Mouse (Mus musculus): Measurements from ENCODE around the gene Slc26a5.

Gene Slc26a5

GRCm38 (mm10) chr5:21865346-21866107, at the start of gene Slc26a5:
Gene Slc26a5 (minus strand): TSS chr5:21865604.
- no peak for DNase-seq (ENCODE audit: extremely low read depth, low read depth)

GRCm38 (mm10) chr5:21914776-21915175, 49.4 kb upstream of the Slc26a5 start:
- no peak for DNase-seq (ENCODE audit: extremely low read depth, low read depth)

- no peak for DNase-seq (ENCODE audit: extremely low read depth, low read depth)
Observed at GRCm38 (mm10) chr5:21912835-21913530, 47.6 kb upstream of the Slc26a5 start.

GRCm38 (mm10) chr5:21910726-21911125, 45.3 kb upstream of the Slc26a5 start:
- DNase-seq (ENCODE audit: extremely low read depth, low read depth) = no peak

GRCm38 (mm10) chr5:21909713-21910112, 44.3 kb upstream of the Slc26a5 start:
- DNase-seq (ENCODE audit: extremely low read depth, low read depth) = no peak

GRCm38 (mm10) chr5:21901411-21901810, 36.0 kb upstream of the Slc26a5 start:
- no peak for DNase-seq (ENCODE audit: extremely low read depth, low read depth)

- DNase-seq (ENCODE audit: extremely low read depth, low read depth) = no peak
Observed at GRCm38 (mm10) chr5:21900891-21901290, 35.5 kb upstream of the Slc26a5 start.

DNA sequence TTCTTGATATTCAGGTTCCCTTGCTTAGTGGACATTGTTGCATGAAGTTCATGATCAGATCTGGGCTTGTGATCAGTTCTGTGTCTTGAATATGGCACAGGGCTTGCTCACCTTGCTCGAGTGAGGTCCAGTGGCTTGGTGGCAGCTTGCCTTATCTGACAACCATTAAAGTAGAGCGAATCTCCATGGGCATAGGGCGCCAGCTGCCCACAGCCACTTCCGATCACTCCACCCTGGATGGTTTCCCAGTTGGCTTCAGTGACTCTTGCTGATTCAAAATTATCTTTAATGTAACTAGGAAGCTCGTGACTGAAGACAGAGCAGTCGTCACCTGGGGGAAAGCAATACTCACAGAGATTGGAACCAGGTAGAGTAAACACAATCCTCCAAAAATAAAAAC, 33.5 kb upstream of the Slc26a5 start:
- DNase-seq (ENCODE audit: extremely low read depth, low read depth) = no peak

- DNase-seq (ENCODE audit: extremely low read depth, low read depth) = no peak
Observed at GRCm38 (mm10) chr5:21896586-21896985, 31.2 kb upstream of the Slc26a5 start.

- no peak for DNase-seq (ENCODE audit: extremely low read depth, low read depth)
Observed at GRCm38 (mm10) chr5:21894168-21894567, 28.8 kb upstream of the Slc26a5 start.

- DNase-seq (ENCODE audit: extremely low read depth, low read depth) = no peak
Observed at GRCm38 (mm10) chr5:21866750-21867149, 1.3 kb upstream of the Slc26a5 start.

GRCm38 (mm10) chr5:21866311-21866712, 908 bp upstream of the Slc26a5 start:
- no peak for DNase-seq (ENCODE audit: extremely low read depth, low read depth)

DNA sequence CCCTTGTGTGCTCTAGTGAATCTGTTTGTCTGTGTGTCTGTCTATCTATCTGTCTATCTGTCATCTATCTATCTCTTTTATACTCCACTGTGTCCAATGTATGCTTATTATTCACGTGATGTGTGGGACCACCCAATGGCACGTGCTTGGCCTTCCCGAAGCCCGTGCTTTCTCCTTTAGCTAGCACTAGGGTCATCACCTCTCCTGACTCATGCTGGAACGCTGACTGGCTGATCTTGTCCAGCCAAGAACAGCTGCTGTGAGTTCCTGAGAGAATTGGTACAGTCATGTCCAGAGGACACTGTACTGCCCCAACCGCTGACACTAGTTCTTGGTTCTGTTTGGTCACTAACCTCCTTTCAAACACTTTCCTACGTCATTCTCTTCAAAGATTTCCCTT, 6.8 kb downstream of the Slc26a5 start:
- DNase-seq (ENCODE audit: extremely low read depth, low read depth) = no peak

DNA sequence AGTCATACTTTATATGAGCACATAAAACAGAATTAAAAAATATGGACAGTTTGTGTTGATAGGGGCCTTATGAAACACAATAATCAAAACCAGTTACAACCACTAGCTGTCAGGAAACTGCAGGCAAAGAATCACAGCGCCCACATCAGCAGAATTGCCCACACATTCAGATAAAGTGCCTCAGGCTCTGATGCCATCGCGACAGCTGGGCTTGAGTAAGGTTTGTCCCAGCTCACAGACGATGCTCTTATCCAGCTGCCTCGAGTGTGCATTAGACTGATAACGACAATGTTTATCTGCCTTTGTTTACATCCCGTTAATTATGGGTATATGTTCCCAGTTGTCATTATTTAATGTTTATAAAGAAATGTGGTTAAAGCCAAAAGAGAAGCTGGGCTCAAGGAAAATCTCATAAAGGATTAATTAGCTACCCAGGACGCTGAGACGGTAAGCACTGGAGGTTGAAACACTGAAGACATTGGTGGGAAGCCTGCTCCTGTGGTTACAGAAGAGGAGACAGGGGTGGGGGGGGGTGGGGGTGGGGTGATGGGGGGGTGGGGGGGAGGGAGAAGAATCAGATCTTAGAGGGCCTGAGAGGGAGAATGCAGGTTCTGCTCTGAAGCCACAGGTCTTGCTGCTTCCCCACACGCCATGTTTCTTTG, 13.6 kb downstream of the Slc26a5 start:
- DNase-seq (ENCODE audit: extremely low read depth, low read depth) = no peak

- no peak for DNase-seq (ENCODE audit: extremely low read depth, low read depth)
Observed at GRCm38 (mm10) chr5:21847438-21847837, 18.0 kb downstream of the Slc26a5 start.

DNA sequence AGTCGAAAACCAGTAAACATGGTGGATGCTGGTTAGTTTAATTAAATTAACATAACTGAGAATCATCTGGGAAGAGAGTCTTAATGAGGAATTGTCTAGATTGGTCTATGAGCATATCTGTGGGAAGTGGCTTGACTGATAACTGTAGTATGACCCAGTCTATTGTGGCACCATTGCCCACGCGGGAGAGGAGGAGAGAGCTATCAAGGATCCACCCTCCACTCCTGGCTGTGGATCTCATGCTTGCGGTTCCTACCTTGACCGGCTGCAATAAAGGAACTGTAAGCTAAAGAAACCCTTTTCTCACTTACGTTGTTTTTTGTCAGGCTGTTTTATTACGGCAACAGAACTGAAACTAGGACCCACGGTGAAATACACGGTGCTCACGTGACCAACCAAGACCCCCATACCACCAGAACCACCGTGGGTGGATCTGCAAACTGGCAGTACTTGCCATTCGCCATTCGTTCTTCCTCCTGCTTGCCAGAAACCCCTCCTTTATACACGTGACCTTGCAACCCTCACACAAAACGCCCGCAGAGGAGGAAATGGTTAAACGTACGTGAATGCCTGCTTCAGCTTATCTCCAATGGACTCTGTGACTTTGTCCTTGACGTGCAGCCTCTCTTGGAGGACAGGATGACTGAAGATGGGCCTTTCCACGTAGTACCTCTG, 18.7 kb downstream of the Slc26a5 start:
- no peak for DNase-seq (ENCODE audit: extremely low read depth, low read depth)

DNA sequence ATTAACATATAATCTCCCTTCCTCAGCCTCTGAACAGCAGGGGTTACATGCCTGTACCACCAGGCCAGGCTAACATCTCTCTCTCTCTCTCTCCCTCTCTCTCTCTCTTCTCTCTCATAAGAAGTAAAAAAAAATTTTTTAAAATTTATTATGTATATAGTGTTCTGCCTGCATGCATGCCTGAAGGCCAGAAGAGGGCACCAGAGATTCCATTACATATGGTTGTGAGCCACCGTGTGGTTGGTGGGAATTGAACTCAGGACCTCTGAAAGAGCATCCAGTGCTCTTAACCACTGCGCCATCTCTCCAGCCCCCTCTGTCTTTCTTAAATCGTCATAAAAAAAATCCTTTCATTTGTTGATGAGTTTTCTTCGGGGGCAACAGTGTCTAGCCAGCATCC, 20.7 kb downstream of the Slc26a5 start:
- DNase-seq (ENCODE audit: extremely low read depth, low read depth) = peak; percentile 21

- DNase-seq (ENCODE audit: extremely low read depth, low read depth) = no peak
Observed at GRCm38 (mm10) chr5:21831761-21832160, 33.6 kb downstream of the Slc26a5 start.

- DNase-seq (ENCODE audit: extremely low read depth, low read depth) = no peak
Observed at GRCm38 (mm10) chr5:21828855-21829254, 36.5 kb downstream of the Slc26a5 start.

DNA sequence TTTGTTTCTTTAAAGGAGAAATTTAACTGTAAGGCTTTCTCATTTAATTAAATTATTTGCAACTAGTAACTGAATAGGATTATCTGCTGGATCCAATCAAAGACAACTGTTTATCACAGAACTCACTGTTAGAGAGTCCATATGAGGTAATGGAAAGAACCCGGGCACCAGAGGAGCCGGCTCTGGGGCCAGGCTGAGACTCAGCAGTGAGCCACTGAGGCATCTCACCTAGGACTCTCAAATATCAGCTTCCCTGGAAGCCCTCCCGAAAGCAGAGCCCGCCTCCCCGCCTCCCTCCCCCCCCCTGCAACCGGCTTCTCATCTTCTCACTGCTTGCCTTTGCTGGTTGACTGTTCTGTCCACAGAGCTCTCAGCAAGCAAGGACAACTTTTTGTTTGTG, 37.8 kb downstream of the Slc26a5 start:
- DNase-seq (ENCODE audit: extremely low read depth, low read depth) = no peak

DNA sequence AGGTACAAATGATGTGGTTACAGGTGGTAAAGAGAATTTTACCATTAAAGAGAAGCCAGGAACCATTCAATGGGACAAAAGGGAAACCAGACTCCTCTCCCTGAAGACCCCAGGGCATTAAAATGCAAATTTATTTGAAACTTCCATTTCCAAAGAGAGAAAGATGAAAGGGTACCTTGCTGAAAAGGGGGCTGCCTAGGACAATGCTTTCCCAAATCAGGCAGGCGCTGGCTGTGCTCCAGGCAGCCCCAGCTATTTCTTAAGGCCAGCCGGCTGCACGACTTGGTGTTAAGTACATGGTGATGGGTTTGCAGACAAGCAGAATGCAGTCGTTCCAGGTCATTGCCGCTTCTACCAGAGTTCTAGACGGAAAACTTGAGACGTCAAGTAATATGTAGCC, 39.0 kb downstream of the Slc26a5 start:
- DNase-seq (ENCODE audit: extremely low read depth, low read depth) = no peak

DNA sequence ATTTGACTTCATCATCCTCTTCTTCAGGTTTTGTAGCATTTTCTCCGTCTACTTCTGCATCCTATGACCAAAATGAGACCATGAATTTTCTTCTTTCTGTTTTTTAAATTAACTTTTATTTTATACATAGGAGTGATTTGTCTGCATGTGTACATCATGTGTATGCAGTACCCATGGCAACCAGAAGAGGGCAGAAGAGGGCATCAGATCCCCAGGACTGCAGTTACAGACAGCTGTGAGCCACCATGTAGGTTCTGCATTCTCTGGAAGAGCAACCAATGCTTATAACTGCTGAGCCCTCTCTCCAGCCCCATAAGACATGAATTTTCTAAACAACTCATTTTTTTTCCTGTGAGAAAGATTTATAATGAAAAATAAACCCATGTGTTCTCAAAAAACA, 51.4 kb downstream of the Slc26a5 start:
- DNase-seq (ENCODE audit: extremely low read depth, low read depth) = peak; percentile 61

Data from MEL-GATA-1-ER (cell line).